Mouse (Mus musculus) Muller cell, postnatal 12 days (primary cell): ENCODE results near the gene Cntnap1.

ENCODE experiments used
- DNase-seq: peaks from one replicate; pipeline ENCODE4 v3.0.0-alpha.2; 2015; ENCODE audit errors: inconsistent ontology term

The Cntnap1 gene

GRCm38 (mm10) chr11:101185441-101185840 is 15.1 kb downstream of the Cntnap1 start:
- DNase-seq = no peak

GRCm38 (mm10) chr11:101186526-101187247 is 16.4 kb downstream of the Cntnap1 start:
- DNase-seq = no peak

- DNase-seq = no peak
Measured at GRCm38 (mm10) chr11:101187541-101187940, 17.2 kb downstream of the Cntnap1 start.

- DNase-seq = no peak
Measured at GRCm38 (mm10) chr11:101188166-101188805, 18.0 kb downstream of the Cntnap1 start.

- peak; percentile 89 for DNase-seq
Measured at GRCm38 (mm10) chr11:101189495-101190180, 19.3 kb downstream of the Cntnap1 start.

GRCm38 (mm10) chr11:101190181-101190912 is 20.0 kb downstream of the Cntnap1 start:
- no peak for DNase-seq

- no peak for DNase-seq
Measured at GRCm38 (mm10) chr11:101190913-101191907, 20.9 kb downstream of the Cntnap1 start.

- DNase-seq = no peak
Measured at GRCm38 (mm10) chr11:101191919-101192470, 21.7 kb downstream of the Cntnap1 start.

- DNase-seq = no peak
Measured at GRCm38 (mm10) chr11:101192646-101193045, 22.3 kb downstream of the Cntnap1 start.

GRCm38 (mm10) chr11:101193076-101193475 is 22.8 kb downstream of the Cntnap1 start:
- no peak for DNase-seq

GRCm38 (mm10) chr11:101194137-101194536 is 23.8 kb downstream of the Cntnap1 start:
- DNase-seq = no peak

GRCm38 (mm10) chr11:101194643-101195042 is 24.3 kb downstream of the Cntnap1 start:
- DNase-seq = no peak

- no peak for DNase-seq
Measured at GRCm38 (mm10) chr11:101195101-101195500, 24.8 kb downstream of the Cntnap1 start.

GRCm38 (mm10) chr11:101195571-101195970 is 25.2 kb downstream of the Cntnap1 start:
- no peak for DNase-seq

- DNase-seq = no peak
Measured at GRCm38 (mm10) chr11:101196175-101196574, 25.9 kb downstream of the Cntnap1 start.

GRCm38 (mm10) chr11:101199555-101199954 is 29.2 kb downstream of the Cntnap1 start:
- no peak for DNase-seq

- peak; percentile 42 for DNase-seq
Measured at GRCm38 (mm10) chr11:101200986-101201385, 30.7 kb downstream of the Cntnap1 start.

- DNase-seq = peak; percentile 58
Measured at GRCm38 (mm10) chr11:101211970-101212369, 41.6 kb downstream of the Cntnap1 start.

- DNase-seq = no peak
Measured at GRCm38 (mm10) chr11:101216936-101217335, 46.6 kb downstream of the Cntnap1 start.

GRCm38 (mm10) chr11:101218436-101219055 is 48.2 kb downstream of the Cntnap1 start:
- DNase-seq = no peak
